Mouse (Mus musculus) intestine, embryonic 14.5 days (tissue): ENCODE measurements around the gene Card14. TPM values are rescaled to one million over a fixed set of nuclear protein-coding genes. Genes with fewer than 3 reads are reported as not detected.

Experiments
- ATAC-seq: fragments of 200-750 bp; cut with Nextera tagmentation; replicated peaks from 2 replicates; pipeline ENCODE4 v1.8.0; 2017; ENCODE audit warnings: low read depth, moderate number of reproducible peaks, moderate TSS enrichment, moderate library complexity; ENCODE audit not compliant: low FRiP score, low TSS enrichment
- DNase-seq: peaks from one replicate; pipeline ENCODE4 v3.0.0-alpha.2; 2018; ENCODE audit warnings: low spot score
- H3K27ac ChIP-seq: fragments of 300-500 bp; sonication (generic); 2 replicates; pipeline ENCODE4 v1.5.1; 2014; ENCODE audit warnings: low read depth, mild to moderate bottlenecking, control low read depth
- H3K27me3 ChIP-seq: fragments of 300-500 bp; sonication (generic); replicated peaks from 2 replicates; pipeline ENCODE4 v1.6.1; 2014; ENCODE audit warnings: low read length, control low read depth; ENCODE audit not compliant: control insufficient read depth, insufficient read depth
- H3K36me3 ChIP-seq: fragments of 300-500 bp; sonication (generic); 2 replicates; pipeline ENCODE4 v1.6.1; 2014; ENCODE audit warnings: low read length, control low read depth; ENCODE audit not compliant: control insufficient read depth, insufficient read depth
- H3K4me1 ChIP-seq: fragments of 300-500 bp; sonication (generic); replicated peaks from 2 replicates; pipeline ENCODE4 v1.6.1; 2014; ENCODE audit warnings: low read length, control low read depth, mixed read lengths; ENCODE audit not compliant: control insufficient read depth, insufficient read depth
- H3K4me2 ChIP-seq: fragments of 300-500 bp; sonication (generic); 2 replicates; pipeline ENCODE4 v1.6.1; 2014; ENCODE audit warnings: low read length
- H3K4me3 ChIP-seq: fragments of 300-500 bp; sonication (generic); 2 replicates; pipeline ENCODE4 v1.5.1; 2014; ENCODE audit warnings: low read depth, low read length, control low read depth, mixed read lengths
- H3K9ac ChIP-seq: fragments of 300-500 bp; sonication (generic); 2 replicates; pipeline ENCODE4 v1.6.1; 2014; ENCODE audit warnings: mild to moderate bottlenecking, low read length
- H3K9me3 ChIP-seq: fragments of 300-500 bp; sonication (generic); 2 replicates; pipeline ENCODE4 v1.6.1; 2016; ENCODE audit warnings: low read length, control low read depth; ENCODE audit not compliant: control insufficient read depth
- WGBS: fragments of 180-500 bp; shearing (Covaris S2); extraction: QIAGEN DNeasy Blood & Tissue Kit; methylation state at CpG from one replicate; pipeline ENCODE4 v1.1.7; 2014; 5-methylcytosine and 5-hydroxymethylcytosine counted together
- polyA plus RNA-seq: library from polyadenylated mRNA; unstranded; fragments of >200 nt; fragmentation: Nextera tagmentation; extraction: Ambion mirVana; gene quantifications from 2 replicates; pipeline ENCODE4 v1.2.1, GENCODE M21; 2014

Gene Card14
- polyA plus RNA-seq, 1 experiment from 2014 or later = 2.8 TPM

DNA sequence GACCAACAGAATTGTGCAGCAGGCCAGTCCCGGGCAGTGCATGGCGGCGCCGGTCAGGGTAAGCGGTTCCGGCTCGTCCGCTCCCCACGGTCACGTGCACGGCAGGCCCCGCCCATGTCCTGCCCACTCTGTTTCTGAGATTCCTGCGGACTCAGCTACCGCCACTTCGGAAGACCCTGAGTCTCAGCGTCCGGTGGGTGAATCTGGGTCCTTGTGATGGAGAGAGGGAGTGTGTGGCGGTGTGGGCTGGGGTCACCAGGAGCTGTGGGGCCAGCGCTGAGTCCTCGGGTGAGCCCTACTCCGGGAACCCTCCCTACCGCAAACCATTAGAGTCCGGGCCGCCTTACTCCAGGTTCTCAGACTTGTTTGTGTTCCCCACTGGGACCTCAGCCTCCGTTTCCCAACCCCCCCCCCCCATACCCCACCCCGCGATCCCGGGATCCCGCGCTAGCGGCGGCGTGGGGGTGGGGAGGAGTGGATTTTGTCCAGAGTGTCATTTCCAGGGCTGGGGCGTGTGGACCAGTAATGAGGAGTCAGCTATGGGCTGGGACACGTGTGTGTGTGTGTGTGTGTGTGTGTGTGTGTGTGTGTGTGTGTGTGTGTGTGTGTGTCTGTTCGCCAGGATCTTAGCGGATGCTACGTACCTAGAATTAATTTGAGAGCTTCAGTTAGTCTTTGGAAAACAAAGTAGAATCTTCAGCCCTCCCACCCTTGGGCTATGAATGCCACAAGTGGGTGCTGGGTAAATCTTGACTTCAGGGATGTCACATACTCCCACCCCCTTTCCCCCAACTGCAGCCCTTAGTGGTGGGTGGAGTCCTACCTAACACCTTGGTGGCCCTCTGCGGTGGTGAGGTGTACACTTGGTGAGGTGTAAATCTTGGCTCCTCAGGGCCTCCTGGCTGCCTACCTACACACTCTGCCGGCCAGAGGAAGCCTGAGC is 48.1 kb downstream of the Card14 start, which contains the start of the genes Sgsh and Slc26a11:
Gene Sgsh (minus strand): TSS at position 94 of the 943 bp plus-strand sequence.
Gene Slc26a11 (plus strand): TSS at position 115 of the 943 bp plus-strand sequence.
- ATAC-seq (peak; percentile 96), DNase-seq (peak; percentile 93)
- Histone ChIP-seq H3K4me3 (peak within 1 kb of the TSS; percentile 74), H3K9ac (peak within 1 kb of the TSS; percentile 70), H3K9me3 (no peaks in the 10 kb centered on the region), H3K4me2 (peak within 1 kb of the TSS; percentile 79), H3K36me3 (peaks cover 6% of the 10 kb centered on the region; the same call in 1 of the 2 replicates), H3K4me1 (peaks cover 12% of the 10 kb centered on the region), H3K27me3 (no peaks in the 10 kb centered on the region), H3K27ac (peak within 1 kb of the TSS; percentile 43)
- under 1% methylated on average over 40 of the region's 40 CpGs for WGBS

DNA sequence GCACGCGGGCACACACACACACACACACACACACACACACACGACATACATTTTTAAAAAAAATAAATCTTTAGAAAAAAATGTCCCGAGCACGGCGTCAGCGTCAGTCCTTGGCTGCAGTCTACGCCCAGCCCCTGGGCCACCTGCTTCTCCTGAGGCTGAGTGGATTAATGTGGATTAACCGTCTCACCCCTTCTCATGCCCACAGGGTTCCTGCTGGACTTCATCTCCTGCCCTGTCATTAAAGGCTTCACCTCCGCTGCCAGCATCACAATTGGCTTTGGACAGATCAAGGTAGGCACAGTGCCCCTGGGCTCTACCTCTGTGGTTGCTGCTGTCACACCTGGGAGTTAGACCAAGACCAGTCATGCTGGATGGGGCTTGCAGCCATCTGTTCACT is 51.5 kb downstream of the Card14 start:
- H3K36me3 ChIP-seq = peaks cover 11% of the 10 kb centered on the region; the same call in 1 of the 2 replicates
- no peak overlapping the region for H3K9ac ChIP-seq
- 89% methylated on average over 10 of the region's 10 CpGs for WGBS
- DNase-seq (no peak), ATAC-seq (no peak)
- H3K4me3 ChIP-seq = no peak overlapping the region
- H3K4me1 ChIP-seq = peaks cover 15% of the 10 kb centered on the region
- no peaks in the 10 kb centered on the region for H3K9me3 ChIP-seq
- no peak overlapping the region for H3K27ac ChIP-seq
- no peak overlapping the region for H3K4me2 ChIP-seq
- no peaks in the 10 kb centered on the region for H3K27me3 ChIP-seq

DNA sequence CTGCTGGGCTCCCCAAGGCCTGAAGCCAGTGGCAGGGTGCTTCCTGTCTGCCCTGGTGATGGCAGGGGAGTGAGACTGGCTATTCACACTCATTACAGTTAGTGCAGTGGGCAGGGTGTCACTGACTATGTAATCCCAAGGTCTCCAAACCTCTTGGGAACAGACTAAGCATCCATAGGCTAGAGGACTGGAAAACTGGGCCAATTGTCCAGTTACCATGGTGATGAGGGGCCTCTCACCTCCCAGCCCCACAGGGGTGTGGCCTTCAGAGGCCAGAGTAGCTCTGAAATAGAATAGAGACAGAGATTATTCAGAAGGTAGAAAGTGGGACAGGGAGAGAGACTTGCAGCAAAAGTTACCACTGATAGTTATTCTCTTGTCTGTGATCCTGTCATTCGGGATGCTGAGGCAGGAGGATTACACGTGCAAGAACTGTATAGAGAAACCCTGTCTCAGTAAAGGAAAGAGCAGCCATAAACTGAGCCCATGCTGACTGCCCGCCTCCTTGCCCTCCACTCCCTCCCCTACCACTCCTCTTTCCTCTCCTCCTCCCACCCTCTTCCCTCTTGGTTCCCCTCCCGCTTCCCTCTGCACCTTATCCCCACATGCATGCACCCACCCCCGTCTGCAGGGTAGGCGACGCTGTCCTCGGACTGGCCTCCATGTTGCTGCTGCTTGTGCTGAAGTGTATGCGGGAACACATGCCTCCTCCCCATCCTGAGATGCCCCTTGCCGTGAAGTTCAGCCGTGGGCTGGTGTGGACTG is 55.4 kb downstream of the Card14 start:
- Histone ChIP-seq H3K9ac (no peak overlapping the region), H3K9me3 (no peaks in the 10 kb centered on the region), H3K4me3 (no peak overlapping the region), H3K4me2 (0 out of 2 replicates have a peak overlapping the region, but pooled peaks have one; percentile 13), H3K27me3 (no peaks in the 10 kb centered on the region), H3K4me1 (peaks cover 4% of the 10 kb centered on the region; the same call in 1 of the 2 replicates), H3K27ac (no peak overlapping the region), H3K36me3 (peaks cover 11% of the 10 kb centered on the region; the same call in 1 of the 2 replicates)
- WGBS = 33% methylated on average over 11 of the region's 11 CpGs
- DNase-seq (no peak), ATAC-seq (peak; percentile 59)

DNA sequence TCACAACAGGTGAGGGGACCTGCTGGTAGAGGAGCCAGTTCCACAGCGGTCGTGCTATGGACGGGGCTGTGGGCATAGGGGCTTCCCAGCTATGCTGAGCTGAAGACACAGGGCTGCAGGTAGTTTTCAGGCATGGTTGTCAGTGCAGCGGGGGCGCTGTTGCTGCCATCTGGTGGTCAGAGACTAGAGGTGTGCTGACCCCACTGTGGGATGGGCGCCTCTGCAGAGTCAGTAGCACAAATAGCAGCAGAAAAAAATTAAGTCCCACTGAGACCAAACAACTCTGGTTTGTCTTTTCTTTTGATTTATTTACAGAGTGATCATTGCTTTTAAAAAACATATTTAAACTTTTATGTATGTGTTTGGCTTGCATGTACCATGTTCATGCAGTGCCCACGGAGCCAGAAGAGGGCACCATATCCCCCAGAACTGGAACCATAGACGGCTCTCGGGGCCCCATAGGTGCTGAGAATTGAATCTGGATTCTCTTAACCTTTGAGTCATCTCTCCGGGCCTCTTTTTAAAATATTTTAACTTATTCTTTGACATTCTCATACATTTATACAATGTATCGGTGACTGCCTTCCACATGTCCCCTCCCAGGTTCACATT is 56.1 kb downstream of the Card14 start:
- no peak overlapping the region for H3K4me3 ChIP-seq

DNA sequence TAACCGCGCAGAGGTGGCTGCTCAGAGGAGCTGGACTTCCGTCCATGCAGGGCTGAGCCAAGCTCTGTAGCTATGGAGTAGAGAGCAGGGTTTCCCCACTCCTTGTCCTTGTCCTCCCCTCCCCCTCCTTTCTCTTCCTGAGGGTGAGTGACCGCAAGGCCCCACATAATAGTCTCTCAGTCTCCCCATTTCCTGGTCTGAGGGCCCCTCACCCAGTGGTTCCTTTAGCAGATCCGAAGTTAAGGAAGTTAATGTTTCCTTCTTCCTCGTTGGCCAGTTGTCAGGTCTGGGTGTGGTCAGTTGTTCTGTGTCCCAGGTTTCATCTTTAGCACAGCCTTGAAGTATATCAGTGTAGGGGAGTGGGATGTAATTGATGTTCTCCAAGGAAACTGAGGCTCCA is 67.9 kb downstream of the Card14 start:
- Histone ChIP-seq H3K9ac (no peak overlapping the region), H3K9me3 (no peaks in the 10 kb centered on the region), H3K36me3 (peaks cover 22% of the 10 kb centered on the region), H3K4me1 (no peaks in the 10 kb centered on the region), H3K27me3 (no peaks in the 10 kb centered on the region), H3K4me3 (no peak overlapping the region), H3K27ac (no peak overlapping the region), H3K4me2 (no peak overlapping the region)
- no peak for DNase-seq
- ATAC-seq = no peak
- WGBS = 65% methylated on average over 6 of the region's 6 CpGs

More for the DNA sequence above, 56.1 kb downstream of the Card14 start:
- no peak overlapping the region for H3K27ac ChIP-seq
- H3K9me3 ChIP-seq = no peaks in the 10 kb centered on the region
- H3K9ac ChIP-seq = no peak overlapping the region
- no peaks in the 10 kb centered on the region for H3K27me3 ChIP-seq
- H3K36me3 ChIP-seq = peaks cover 16% of the 10 kb centered on the region; the same call in 1 of the 2 replicates
- 0 out of 2 replicates have a peak overlapping the region, but pooled peaks have one; percentile 13 for H3K4me2 ChIP-seq
- peak; percentile 74 for ATAC-seq
- peaks cover 4% of the 10 kb centered on the region; the same call in 1 of the 2 replicates for H3K4me1 ChIP-seq
- DNase-seq = peak; percentile 85
- WGBS = 35% methylated on average over 11 of the region's 11 CpGs

DNA sequence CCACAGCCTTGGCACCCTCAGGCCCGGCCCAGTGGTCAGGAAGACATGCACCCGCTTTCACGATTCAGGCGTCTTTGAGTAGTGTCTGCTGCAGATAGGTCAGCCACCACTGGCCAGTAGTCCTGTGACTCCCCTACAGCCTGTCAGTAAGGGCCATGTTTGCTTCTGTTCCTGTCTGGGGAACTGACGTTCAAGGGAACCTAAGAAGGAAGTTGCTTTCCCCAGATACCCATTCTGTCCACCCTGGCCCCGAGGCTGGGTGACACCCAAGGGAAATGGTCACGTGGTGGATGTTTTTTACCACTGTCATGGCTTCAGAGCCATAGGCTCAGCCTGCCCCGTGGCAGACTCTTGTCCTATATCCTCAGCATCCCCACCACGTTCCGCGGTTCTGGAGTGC is 69.8 kb downstream of the Card14 start:
- Histone ChIP-seq H3K9ac (no peak overlapping the region), H3K4me3 (no peak overlapping the region), H3K36me3 (peaks cover 24% of the 10 kb centered on the region), H3K9me3 (no peaks in the 10 kb centered on the region), H3K27ac (no peak overlapping the region), H3K27me3 (no peaks in the 10 kb centered on the region), H3K4me1 (no peaks in the 10 kb centered on the region), H3K4me2 (no peak overlapping the region)
- no peak for DNase-seq
- WGBS = 92% methylated on average over 11 of the region's 11 CpGs
- no peak for ATAC-seq

DNA sequence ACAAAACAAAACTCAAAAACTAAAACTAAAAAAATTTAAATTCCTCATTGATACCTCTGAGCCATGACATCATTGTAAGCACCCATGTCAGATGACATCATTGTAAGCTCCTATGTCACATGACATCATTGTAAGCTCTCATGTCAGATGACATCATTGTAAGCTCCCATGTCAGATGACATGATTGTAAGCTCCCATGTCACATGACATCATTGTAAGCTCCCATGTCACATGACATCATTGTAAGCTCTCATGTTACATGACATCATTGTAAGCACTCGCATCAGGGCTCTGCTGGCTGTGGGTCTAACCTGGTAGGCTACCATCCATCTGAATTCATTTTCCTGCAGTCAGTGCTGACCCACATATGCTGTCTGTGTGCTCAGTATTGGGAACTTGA is 71.0 kb downstream of the Card14 start:
- no peaks in the 10 kb centered on the region for H3K9me3 ChIP-seq
- no peak for DNase-seq
- no peak overlapping the region for H3K9ac ChIP-seq
- H3K4me2 ChIP-seq = no peak overlapping the region
- H3K4me3 ChIP-seq = no peak overlapping the region
- peaks cover 24% of the 10 kb centered on the region for H3K36me3 ChIP-seq
- no peaks in the 10 kb centered on the region for H3K4me1 ChIP-seq
- WGBS = 97% methylated on average over 1 of the region's 1 CpGs
- H3K27me3 ChIP-seq = no peaks in the 10 kb centered on the region
- no peak for ATAC-seq
- H3K27ac ChIP-seq = no peak overlapping the region
